Mouse (Mus musculus): ENCODE results near the gene Keg1. TPM values are rescaled to one million over a fixed set of nuclear protein-coding genes. Genes with fewer than 3 reads are reported as not detected.
"Not testable (repeated sequence)": the region's sequence is repeated elsewhere in the genome, so short reads cannot be mapped to it uniquely, and the experiment has no call there.

Gene Keg1
- polyA plus RNA-seq, 1 experiment from 2014 or later = not detected

GRCm38 (mm10) chr19:12719189-12719588, 23.6 kb downstream of the Keg1 start:
- Histone ChIP-seq H3K36me3 (no peaks in the 10 kb centered on the region), H3K9me3 (no peaks in the 10 kb centered on the region), H3K27me3 (replicated peaks) (no peaks in the 10 kb centered on the region), H3K9ac (no peak overlapping the region), H3K4me3 (no peak overlapping the region), H3K4me2 (no peak overlapping the region), H3K4me1 (no peaks in the 10 kb centered on the region), H3K27ac (replicated peaks) (no peak overlapping the region)
- WGBS = 69% methylated on average over 6 of the region's 6 CpGs
- no peak for ATAC-seq (ENCODE audit: extremely low read depth, insufficient number of reproducible peaks, low FRiP score, low TSS enrichment)

DNA sequence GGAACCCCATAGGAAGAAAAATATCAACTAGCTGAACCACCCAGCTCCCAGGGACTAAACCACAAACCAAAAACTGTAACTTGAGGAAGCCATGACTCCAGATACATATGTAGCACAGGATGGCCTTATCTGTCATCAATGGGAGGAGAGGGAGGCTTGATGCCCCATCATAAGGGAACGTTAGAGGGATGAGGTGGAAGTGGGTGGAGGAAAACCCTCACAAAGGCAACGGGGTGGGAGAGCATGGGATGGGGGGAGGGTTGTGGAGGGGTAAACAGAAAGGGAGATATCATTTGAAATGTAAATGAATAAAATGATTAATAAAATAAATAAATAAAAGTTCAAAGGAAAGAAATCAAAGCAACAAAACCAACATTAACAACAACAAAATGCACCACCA, 24.9 kb downstream of the Keg1 start:
- Histone ChIP-seq H3K4me2 (no peak overlapping the region), H3K27me3 (replicated peaks) (no peaks in the 10 kb centered on the region), H3K9me3 (no peaks in the 10 kb centered on the region), H3K4me3 (no peak overlapping the region), H3K9ac (no peak overlapping the region), H3K36me3 (no peaks in the 10 kb centered on the region), H3K27ac (replicated peaks) (no peak overlapping the region), H3K4me1 (no peaks in the 10 kb centered on the region)
- 45% methylated on average over 2 of the region's 2 CpGs for WGBS
- no peak for ATAC-seq (ENCODE audit: extremely low read depth, insufficient number of reproducible peaks, low FRiP score, low TSS enrichment)

DNA sequence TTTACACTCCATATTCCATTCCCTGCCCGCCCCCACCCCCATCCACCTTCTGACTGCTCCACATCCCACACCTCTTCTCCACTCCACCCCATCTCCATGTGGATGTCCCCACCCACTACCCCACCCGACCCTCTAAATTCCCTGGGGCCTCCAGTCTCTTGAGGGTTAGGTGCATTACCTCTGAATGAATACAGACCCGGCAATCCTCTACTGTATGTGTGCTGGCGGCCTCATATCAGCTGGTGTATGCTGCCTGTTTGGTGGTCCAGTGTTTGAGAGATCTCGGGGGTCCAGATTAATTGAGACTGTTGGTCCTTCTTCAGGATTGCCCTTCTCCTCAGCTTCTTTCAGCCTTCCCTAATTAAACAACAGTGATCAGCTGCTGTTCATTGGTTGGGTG, 25.3 kb downstream of the Keg1 start:
- H3K9ac ChIP-seq; H3K27ac ChIP-seq (replicated peaks); H3K9me3 ChIP-seq; H3K4me2 ChIP-seq; H3K27me3 ChIP-seq (replicated peaks); H3K4me1 ChIP-seq; H3K4me3 ChIP-seq; H3K36me3 ChIP-seq; ATAC-seq (ENCODE audit: extremely low read depth, insufficient number of reproducible peaks, low FRiP score, low TSS enrichment): not testable (repeated sequence)
- 70% methylated on average over 5 of the region's 5 CpGs for WGBS

GRCm38 (mm10) chr19:12721596-12721995, 26.0 kb downstream of the Keg1 start:
- not testable (repeated sequence) for H3K4me2 ChIP-seq; H3K4me3 ChIP-seq; H3K27ac ChIP-seq (replicated peaks); H3K27me3 ChIP-seq (replicated peaks); H3K9me3 ChIP-seq; ATAC-seq (ENCODE audit: extremely low read depth, insufficient number of reproducible peaks, low FRiP score, low TSS enrichment); H3K9ac ChIP-seq; H3K4me1 ChIP-seq; H3K36me3 ChIP-seq
- 83% methylated on average over 7 of the region's 7 CpGs for WGBS

GRCm38 (mm10) chr19:12722308-12722707, 26.7 kb downstream of the Keg1 start:
- ATAC-seq (ENCODE audit: extremely low read depth, insufficient number of reproducible peaks, low FRiP score, low TSS enrichment) = no peak
- WGBS = 62% methylated on average over 2 of the region's 3 CpGs
- no peaks in the 10 kb centered on the region for H3K9me3 ChIP-seq
- H3K27ac ChIP-seq (replicated peaks) = no peak overlapping the region
- no peaks in the 10 kb centered on the region for H3K36me3 ChIP-seq
- H3K27me3 ChIP-seq (replicated peaks) = no peaks in the 10 kb centered on the region
- no peak overlapping the region for H3K4me2 ChIP-seq
- no peaks in the 10 kb centered on the region for H3K4me1 ChIP-seq
- no peak overlapping the region for H3K4me3 ChIP-seq
- no peak overlapping the region for H3K9ac ChIP-seq

DNA sequence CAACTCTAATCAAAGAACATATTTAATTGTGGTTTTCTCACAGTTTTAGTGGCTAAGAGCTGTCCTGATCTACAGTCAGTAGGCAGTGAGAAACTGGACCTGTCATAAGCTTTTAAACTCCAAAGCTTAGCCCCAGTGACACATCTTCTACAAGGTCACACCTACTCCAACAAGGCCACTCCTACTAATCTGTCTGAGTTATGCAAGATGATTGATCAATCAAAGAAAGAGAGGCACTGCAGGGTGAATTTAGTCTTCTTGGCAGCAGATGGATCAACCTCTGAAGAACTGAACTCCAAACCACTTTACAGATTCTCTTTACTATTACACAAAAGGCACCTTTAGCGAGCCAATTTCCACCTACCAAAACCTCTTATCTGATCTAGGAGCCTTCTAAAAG, 30.3 kb downstream of the Keg1 start:
- H3K36me3 ChIP-seq = no peaks in the 10 kb centered on the region
- no peaks in the 10 kb centered on the region for H3K9me3 ChIP-seq
- no peaks in the 10 kb centered on the region for H3K4me1 ChIP-seq
- H3K27ac ChIP-seq (replicated peaks) = no peak overlapping the region
- no peak for ATAC-seq (ENCODE audit: extremely low read depth, insufficient number of reproducible peaks, low FRiP score, low TSS enrichment)
- H3K4me3 ChIP-seq = no peak overlapping the region
- no peak overlapping the region for H3K9ac ChIP-seq
- no peak overlapping the region for H3K4me2 ChIP-seq
- 56% methylated on average over 1 of the region's 1 CpGs for WGBS
- H3K27me3 ChIP-seq (replicated peaks) = no peaks in the 10 kb centered on the region

DNA sequence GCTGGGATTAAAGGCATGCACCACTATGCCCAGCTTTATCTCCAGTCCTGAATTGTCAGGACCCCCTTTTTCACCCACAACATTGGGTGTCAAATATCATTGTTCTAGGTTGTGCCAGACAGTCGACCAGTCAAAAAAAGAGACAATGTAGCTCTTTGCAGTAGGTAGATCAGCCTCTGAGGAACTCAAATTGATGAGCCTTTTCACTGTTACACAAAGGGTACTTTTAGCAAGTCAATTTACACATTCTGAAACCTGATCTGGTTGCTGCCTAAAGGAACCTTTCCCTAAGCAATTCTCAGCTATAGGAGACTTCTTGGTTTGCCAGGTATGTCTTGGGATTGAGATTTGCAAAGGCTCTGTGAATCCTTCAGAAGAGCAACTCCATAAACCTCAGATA, 35.5 kb downstream of the Keg1 start:
- no peak for ATAC-seq (ENCODE audit: extremely low read depth, insufficient number of reproducible peaks, low FRiP score, low TSS enrichment)
- H3K27me3 ChIP-seq (replicated peaks) = no peaks in the 10 kb centered on the region
- no peak overlapping the region for H3K27ac ChIP-seq (replicated peaks)
- no peaks in the 10 kb centered on the region for H3K4me1 ChIP-seq
- 68% methylated on average over 1 of the region's 1 CpGs for WGBS
- no peak overlapping the region for H3K4me2 ChIP-seq
- no peak overlapping the region for H3K4me3 ChIP-seq
- H3K9ac ChIP-seq = no peak overlapping the region
- no peaks in the 10 kb centered on the region for H3K9me3 ChIP-seq
- H3K36me3 ChIP-seq = no peaks in the 10 kb centered on the region

DNA sequence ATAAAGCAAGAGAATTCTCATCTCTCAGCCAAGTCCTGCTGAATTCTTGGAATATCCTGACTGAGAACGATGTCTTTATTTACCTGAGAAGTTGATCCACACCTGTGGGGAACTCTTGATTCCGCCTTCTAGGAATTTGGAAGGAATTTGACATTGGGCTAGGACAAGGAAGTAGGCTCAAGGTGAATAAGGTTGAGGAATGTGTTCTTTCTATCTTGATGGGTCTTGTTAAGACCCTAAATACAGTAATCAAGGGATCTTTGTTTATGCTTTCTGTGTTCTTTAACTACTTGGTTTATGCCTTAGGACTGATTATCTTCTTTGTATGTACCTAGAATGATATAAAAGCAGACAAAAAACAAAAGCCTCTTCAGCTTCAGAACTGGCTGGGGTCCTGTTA, 36.4 kb downstream of the Keg1 start:
- no peaks in the 10 kb centered on the region for H3K36me3 ChIP-seq
- H3K4me2 ChIP-seq = no peak overlapping the region
- WGBS = 59% methylated on average over 2 of the region's 2 CpGs
- H3K27ac ChIP-seq (replicated peaks) = no peak overlapping the region
- H3K9ac ChIP-seq = no peak overlapping the region
- no peaks in the 10 kb centered on the region for H3K4me1 ChIP-seq
- no peaks in the 10 kb centered on the region for H3K9me3 ChIP-seq
- ATAC-seq (ENCODE audit: extremely low read depth, insufficient number of reproducible peaks, low FRiP score, low TSS enrichment) = no peak
- H3K4me3 ChIP-seq = no peak overlapping the region
- no peaks in the 10 kb centered on the region for H3K27me3 ChIP-seq (replicated peaks)

DNA sequence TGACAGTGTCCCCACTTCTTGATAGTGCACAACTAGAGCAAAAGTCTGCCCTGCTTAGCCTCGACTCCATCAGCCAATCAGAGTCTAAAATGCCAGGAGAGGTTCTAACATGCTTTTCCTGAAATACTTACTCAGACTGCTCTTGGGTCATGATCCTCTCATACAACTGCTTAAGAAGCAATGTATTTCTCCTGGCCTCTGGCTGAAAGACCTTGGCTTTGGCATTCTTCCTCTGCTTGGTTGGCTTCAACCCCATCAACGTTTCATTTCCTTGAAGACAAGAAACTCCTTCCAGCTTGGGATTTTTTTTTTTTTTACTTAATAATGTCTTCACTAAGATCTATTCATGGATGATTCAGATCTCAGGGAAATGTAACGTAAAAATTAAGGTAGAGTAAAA, 60.7 kb downstream of the Keg1 start:
- ATAC-seq (ENCODE audit: extremely low read depth, insufficient number of reproducible peaks, low FRiP score, low TSS enrichment) = no peak
- no peaks in the 10 kb centered on the region for H3K9me3 ChIP-seq
- H3K9ac ChIP-seq = no peak overlapping the region
- no peak overlapping the region for H3K27ac ChIP-seq (replicated peaks)
- H3K36me3 ChIP-seq = peaks cover under 1% of the 10 kb centered on the region; the same call in 1 of the 2 replicates
- WGBS = 69% methylated on average over 3 of the region's 3 CpGs
- no peaks in the 10 kb centered on the region for H3K27me3 ChIP-seq (replicated peaks)
- no peak overlapping the region for H3K4me2 ChIP-seq
- H3K4me3 ChIP-seq = no peak overlapping the region
- no peaks in the 10 kb centered on the region for H3K4me1 ChIP-seq

DNA sequence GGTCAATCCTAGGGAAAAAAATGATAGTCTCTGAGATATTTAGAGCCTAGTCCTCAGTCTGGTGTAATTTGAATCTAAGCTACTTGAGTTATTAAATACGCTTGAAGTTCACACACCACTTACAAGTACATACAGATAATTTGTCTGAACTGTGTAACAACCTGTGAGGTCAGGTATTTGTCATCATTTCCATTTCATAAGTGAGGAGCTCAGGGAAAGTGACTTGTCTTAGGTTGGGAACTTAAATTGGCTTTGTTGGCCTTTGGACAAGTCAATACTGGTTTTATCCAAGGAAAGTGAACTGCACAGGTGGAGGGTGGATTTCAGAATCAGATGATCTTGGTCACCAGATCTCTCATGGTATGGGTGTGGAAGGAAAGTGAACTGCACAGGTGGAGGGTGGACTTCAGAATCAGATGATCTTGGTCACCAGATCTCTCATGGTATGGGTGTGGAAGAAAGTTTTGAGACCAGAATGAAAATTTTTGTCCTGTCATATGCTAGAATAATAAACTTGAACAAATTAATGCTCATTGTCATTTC, 63.4 kb downstream of the Keg1 start:
- H3K36me3 ChIP-seq = peaks cover 24% of the 10 kb centered on the region
- ATAC-seq (ENCODE audit: extremely low read depth, insufficient number of reproducible peaks, low FRiP score, low TSS enrichment) = no peak

GRCm38 (mm10) chr19:12759656-12760055, 64.1 kb downstream of the Keg1 start:
- Histone ChIP-seq H3K27ac (replicated peaks) (no peak overlapping the region), H3K36me3 (peaks cover 30% of the 10 kb centered on the region), H3K9ac (no peak overlapping the region), H3K9me3 (no peaks in the 10 kb centered on the region), H3K4me1 (no peaks in the 10 kb centered on the region), H3K27me3 (replicated peaks) (no peaks in the 10 kb centered on the region), H3K4me2 (no peak overlapping the region), H3K4me3 (no peak overlapping the region)
- WGBS = 74% methylated on average over 2 of the region's 2 CpGs
- no peak for ATAC-seq (ENCODE audit: extremely low read depth, insufficient number of reproducible peaks, low FRiP score, low TSS enrichment)

More for the DNA sequence above, 63.4 kb downstream of the Keg1 start:
- Histone ChIP-seq H3K4me1 (no peaks in the 10 kb centered on the region), H3K27me3 (replicated peaks) (no peaks in the 10 kb centered on the region), H3K4me2 (no peak overlapping the region), H3K4me3 (no peak overlapping the region), H3K9me3 (no peaks in the 10 kb centered on the region), H3K27ac (replicated peaks) (no peak overlapping the region), H3K9ac (no peak overlapping the region)
- 71% methylated on average over 1 of the region's 1 CpGs for WGBS

DNA sequence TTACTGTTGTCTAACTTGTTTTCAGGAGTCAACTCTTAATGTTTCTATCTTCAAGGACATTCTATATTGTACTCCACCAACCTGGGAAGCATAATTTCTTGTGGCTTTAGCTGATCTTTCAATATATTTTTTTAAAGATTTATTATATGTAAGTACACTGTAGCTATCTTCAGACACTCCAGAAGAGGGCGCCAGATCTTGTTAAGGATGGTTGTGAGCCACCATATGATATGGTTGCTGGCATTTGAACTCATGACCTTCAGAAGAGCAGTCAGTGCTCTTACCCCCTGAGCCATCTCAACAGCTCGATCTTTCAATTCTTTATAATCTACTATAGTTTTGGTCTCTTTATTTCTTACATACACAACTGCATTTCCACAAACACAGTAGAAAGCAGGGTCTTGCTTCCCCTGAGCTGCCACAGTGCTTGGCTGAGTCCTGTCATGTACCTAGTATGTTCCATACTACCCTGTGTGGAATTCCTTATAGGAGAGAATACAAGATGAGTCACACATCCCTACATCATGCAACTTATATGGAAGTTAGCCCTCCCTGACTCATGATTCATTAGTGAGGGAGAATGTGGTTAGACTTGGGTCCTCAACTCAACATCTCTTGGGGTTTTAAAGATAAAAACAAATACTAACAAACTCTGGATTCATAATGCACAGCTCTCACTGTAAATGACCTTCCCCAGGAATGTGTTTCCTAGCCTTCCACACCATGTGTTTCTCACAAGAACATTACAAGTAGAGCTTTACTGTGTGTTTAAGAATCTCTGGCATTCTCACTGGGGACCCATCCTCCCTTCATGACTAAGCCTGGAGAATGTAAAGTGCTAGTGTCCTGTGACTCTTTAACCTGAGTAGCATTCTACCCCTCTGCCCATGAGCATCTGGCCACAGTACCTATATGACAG, 66.9 kb downstream of the Keg1 start:
- Histone ChIP-seq H3K27ac (replicated peaks) (no peak overlapping the region), H3K27me3 (replicated peaks) (no peaks in the 10 kb centered on the region), H3K4me1 (no peaks in the 10 kb centered on the region), H3K9ac (no peak overlapping the region), H3K36me3 (peaks cover 50% of the 10 kb centered on the region), H3K4me3 (no peak overlapping the region), H3K9me3 (no peaks in the 10 kb centered on the region), H3K4me2 (no peak overlapping the region)
- ATAC-seq (ENCODE audit: extremely low read depth, insufficient number of reproducible peaks, low FRiP score, low TSS enrichment) = no peak
- WGBS = 53% methylated on average over 2 of the region's 2 CpGs
